Mouse (Mus musculus) kidney, adult 9 months (tissue): ENCODE results near the gene Hlf.

ENCODE experiments used
- DNase-seq: peaks from one replicate; pipeline ENCODE4 v3.0.0; 2022

Hlf gene

DNA sequence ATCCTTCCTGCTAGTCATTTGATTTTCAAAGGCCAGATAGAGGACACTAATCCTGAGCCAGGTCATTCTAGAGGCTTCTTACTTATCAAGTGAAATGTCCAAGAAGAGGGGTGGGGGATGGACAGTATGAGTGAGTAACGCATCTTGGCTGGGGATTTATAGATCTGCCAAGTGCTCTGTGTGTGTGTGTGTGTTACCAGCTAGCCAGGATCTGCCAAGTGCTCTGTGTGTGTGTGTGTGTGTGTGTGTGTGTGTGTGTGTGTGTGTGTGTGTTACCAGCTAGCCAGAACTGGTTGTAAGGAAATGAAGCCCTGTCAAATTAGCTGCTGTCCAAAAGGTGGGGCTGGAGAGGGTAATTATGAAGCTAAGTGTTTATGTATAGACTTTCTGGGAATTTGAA is 55.9 kb downstream of the Hlf start:
- no peak for DNase-seq

DNA sequence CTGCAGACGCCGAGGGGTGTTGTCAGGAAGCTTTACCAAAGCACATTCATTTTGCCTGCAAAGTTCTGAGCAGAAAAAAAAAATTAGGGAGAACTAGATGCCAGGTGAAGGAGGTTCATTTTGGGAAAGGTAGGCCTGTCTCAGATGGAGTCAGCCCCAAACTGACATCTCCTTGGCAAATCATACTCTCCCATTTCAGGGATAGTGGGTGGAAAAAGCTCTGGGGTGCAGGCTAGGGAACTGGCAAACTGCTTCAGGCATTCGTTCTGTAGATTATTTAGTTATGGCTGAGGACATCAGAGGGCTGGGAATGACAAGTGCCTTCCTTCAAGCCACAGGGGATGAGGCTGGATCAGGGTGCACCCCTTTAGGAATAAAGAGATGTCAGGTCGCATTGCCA is 58.0 kb downstream of the Hlf start:
- DNase-seq = no peak

DNA sequence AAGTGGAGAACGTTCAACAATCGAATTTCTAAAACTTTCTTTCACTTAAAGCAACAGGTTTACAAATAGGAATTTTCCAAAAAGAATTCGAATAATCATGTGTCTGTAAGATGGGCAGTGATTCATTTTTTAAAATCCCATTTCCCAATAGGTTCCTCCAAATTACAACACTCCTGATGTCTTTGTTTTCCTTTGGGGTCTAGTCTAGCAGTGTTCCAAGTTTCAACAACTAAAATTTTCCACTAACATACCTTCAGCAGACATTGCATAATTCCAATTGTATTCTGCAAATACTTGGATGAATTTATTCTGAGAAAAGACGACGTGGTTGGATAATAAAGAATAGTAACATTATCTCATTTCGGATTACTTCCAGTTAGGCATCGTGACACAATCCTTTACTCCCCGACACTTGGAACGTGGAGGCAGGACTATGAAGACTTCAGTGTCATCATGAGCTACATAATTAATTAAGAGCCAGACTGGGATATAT is 60.4 kb downstream of the Hlf start:
- DNase-seq = no peak

DNA sequence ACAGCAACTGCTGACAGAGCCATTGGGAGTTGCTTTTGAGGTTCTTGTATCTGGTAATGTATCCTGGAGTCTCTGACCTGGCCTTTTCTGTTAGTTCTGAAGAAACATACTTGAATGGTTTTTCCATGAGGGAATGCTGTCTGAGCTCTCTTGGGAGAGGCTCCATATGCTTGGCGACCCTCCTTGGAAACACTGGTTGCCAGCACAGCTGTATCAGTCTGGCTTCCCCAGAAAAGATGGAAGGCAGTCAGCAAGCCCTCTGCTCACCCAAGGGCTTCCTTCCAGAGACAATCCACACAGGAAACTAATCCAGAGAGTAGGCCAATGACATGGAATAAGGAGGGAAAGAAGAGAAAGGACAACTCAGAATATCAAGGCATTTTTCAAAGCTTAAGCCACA is 63.9 kb downstream of the Hlf start:
- no peak for DNase-seq

DNA sequence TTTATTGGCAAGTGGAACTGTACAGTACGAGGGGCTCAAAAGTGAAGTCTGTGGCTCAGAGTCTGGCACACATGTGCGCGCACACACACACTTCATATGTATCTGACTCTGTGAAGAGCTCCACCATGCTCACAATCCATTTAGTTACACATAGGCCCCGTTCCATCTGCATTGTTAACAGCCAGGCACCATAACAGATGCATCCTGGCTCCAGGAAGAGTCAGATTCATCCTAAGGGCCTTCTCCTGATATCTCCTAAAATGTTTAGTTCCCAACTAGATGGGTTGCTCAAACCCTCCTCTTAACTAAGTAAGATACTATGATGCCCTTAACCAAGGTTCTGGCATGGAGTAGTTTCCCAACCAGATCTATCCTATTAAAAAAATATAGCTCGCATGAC is 64.5 kb downstream of the Hlf start:
- no peak for DNase-seq

DNA sequence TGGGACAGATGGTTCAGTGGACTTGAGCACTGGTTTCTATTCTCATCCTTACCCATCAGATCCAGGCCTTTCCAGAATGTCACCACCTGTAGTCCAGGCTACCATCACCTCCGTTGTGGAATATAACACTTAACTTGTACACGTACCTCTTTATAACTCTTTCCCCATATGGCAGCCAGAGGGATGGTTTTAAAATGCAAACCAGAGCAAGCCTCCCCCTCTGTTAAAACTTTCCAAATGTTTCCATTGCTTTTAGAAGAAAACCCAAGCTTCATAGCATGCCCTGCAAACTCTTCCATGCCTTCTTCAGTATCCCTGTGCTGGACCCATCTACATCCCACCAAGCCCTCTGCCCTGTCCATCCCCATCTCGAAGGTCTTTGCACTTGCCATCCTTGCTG is 66.1 kb downstream of the Hlf start:
- no peak for DNase-seq

DNA sequence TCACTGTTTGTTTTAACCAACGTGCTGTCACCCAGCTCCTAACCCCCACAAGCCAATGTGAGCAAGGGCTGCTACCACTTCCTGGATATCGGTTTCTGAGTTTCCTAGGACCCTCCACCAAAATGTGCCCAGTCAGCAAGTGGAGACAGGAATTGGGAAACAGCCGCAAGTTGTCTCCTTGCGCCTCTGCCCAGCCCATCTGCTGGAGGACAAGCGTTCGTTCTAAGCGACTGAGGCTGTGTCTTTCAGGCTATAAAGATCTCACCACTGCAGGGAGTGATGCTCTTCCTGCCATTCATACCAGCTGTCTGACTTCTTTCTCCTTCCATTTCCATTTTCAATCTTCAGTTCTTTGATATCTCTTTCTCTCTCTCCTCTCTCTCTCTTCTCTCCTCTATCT is 69.8 kb downstream of the Hlf start:
- DNase-seq = no peak

DNA sequence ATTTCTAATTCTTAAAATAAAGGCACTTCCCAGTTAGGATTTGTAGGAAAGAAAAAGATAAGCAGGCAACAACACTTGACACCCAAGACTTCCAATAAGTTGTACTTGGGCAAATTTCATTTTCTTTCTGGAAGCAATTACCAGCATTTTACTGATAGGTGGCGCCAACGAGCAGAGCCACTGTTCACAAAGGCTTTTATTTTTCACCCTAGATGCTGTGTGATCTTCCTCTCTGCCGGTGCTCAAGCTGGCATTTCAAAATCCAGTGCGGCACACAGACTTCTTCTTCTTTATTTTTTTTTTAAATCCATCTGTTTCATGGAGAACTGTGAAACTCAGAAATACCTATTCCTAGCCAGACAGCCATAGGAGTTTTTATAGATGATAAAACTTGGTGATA is 73.2 kb downstream of the Hlf start:
- DNase-seq = peak; percentile 70

DNA sequence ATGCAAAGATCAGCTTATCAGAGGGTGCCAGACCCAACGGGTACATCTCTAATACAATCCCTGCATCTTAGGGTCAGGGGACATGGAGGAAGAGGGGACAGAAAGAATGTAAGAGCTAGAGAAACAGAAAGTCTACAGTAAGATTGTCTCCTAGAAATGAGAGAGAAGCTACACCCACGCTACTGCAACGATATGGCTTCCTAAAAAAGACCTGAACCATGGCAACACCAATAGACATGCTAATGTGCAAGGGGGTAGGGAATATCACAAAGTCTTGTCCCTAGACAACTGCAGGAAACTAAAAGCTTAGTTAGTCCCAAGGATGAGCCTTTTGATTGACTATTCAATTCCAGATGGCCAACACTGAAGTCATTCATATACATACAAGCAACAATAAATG is 76.1 kb downstream of the Hlf start:
- DNase-seq = no peak

DNA sequence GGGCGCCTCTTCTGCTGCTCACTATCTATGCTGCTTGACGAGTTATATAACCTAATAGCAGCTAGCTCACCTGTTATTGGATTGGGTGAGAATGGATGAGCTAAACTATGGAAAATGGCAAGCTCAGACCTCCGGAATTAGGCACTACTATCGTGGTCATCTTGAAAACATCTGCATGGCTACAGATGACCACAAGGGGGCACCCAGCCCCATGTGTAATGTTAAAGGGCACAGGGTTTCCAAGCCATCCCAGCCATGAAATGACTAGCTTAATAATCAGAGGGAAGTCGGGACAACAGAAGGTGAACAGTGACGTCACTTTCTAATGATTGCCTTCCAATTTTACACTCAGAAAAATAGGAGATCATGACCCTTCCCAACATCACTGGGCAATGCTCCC is 83.7 kb downstream of the Hlf start:
- DNase-seq = peak; percentile 74

DNA sequence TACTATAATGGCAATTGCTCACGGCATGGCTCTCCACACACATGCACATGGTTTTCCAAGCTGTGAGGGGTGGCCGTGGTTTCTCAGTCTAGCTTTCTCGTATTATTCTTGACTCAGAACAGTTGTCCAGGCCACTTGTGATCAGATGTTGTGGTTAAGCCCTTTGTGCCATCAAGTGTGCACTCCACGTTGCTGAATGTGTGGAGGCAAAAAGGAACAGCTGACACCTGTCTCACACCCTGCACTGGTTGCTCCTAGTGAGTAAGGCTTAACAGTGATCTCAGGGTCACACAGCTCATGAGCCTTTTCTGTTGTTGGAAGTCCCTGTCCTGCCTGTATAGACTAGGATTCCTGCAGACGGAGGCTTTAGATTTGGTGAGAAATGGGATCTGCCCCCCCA is 84.6 kb downstream of the Hlf start:
- no peak for DNase-seq

DNA sequence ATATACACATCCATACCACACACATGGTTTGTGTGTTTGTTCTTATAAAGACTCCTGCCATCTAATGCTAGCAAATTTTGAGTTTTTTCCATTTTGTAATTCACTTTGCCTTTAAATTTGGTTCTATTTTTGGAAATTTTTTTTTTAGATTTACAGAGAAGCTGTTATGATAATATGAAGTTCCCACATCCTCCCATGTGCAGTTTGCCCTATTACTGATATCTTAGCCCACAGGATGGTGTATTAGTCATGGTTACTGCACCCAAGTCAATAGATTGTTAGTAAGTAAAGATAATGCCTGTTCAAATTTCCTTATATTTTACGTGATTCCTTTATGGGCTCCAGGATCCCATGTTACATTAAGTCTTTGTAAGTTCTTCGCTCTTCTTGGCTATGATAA is 96.1 kb downstream of the Hlf start:
- DNase-seq = no peak

DNA sequence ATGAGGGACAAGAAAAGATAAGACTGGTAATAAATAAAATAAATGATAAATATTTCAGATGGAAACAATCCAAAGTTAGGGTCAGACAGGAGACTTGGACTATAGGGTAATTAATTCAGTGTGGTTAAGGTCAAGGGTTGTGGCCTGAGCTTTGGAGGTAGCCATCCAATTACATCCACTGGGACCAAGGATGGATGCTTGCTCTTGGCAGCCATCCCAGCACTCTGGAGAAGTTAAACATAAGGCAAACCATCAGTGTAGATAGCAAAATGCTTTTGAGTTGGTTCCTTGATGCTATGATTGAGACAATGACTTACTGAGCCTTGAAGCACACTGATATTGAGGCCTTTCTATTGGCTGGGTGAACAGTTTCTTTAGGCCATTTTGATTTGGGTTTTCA is 97.9 kb downstream of the Hlf start:
- no peak for DNase-seq

DNA sequence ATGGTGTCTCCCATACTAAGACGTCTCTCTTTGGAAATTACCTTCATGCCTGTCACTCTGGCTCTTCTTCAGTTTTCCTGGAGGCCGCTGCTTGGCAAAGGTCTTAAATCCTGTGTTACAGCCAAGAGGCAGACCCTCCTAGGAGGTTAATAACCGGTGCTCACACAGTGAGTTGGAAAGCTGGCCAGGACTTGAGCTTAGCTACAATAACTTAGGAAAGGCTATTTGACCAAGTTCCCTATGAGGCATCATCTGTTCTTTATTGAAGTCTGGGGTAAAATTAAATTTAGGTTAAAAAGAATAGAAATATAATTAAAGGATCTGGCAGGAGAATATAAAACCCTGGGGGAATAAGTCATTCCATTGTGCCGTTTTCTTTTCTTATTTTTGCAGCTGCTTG is 99.5 kb downstream of the Hlf start:
- DNase-seq = no peak

DNA sequence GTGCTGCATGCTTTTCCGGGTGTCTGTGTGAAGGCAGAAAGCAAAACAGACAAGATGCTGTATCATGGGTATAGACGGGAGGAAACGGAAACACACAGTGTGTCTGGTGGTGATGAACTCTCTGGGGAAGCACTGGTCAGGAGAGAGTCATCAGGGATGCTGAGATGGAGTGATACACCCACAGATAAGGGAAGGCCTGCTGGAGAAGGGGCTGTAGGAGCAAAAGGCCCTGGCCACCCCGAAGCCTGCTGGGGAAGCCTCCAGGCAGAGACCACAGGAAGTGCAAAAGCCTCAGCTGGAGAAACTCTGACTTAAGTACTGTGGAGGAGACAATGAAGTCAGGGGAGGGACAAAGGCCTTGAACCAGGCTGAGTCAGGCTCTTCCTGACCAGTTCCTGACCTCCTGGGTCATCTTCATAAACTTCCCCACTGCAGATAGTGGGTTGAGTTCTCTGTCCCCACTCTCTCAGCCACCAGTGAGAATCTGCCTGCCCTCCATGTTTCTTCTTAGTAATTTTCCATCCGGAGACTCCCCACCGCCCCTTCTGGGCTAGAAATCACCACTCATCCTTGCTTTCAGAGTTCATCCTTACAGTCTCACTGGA is 104.0 kb downstream of the Hlf start:
- no peak for DNase-seq
